Mouse (Mus musculus): Measurements from ENCODE around the gene Prdm16.

The Prdm16 gene

GRCm38 (mm10) chr4:154385918-154386317 is 250.8 kb downstream of the Prdm16 start:
- CTCF ChIA-PET, result interaction anchor here in 1 of 4 experiments (1.7 kb wide), 1 partner anchor 393 kb away, joined by 4 read pairs; no protein-coding TSS in a partner anchor
- POLR2A ChIA-PET, result interaction anchor here in 1 of 4 experiments (0.6 kb wide), 1 partner anchor 158 kb away, joined by 4 read pairs; no protein-coding TSS in a partner anchor

DNA sequence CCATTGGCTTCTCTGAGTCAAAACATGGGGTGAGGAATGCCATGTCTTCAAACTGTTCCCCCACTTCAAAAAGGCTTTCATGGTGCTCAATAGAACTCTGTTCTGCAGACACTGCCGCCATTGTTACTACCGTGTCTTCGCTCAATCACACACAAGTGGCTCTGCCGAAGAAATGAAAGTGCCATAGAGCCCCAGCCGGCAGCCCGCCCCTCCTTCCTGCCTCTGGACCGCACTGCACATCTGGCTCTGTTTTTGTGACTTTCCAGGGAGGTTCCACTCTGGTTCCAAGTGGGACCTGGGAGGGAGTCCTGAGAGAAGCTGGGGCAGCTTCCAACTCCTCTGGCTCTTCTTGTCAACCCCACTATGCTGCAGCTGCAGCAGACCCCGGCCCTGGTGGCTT is 251.5 kb downstream of the Prdm16 start:
- CTCF ChIA-PET, result no interaction called here
- POLR2A ChIA-PET, result interaction anchor here in 1 of 4 experiments (0.6 kb wide), 1 partner anchor 158 kb away, joined by 4 read pairs; no protein-coding TSS in a partner anchor

- ChIA-PET CTCF (no interaction called here), POLR2A (no interaction called here)
Measured at GRCm38 (mm10) chr4:154378876-154379275, 257.8 kb downstream of the Prdm16 start.

DNA sequence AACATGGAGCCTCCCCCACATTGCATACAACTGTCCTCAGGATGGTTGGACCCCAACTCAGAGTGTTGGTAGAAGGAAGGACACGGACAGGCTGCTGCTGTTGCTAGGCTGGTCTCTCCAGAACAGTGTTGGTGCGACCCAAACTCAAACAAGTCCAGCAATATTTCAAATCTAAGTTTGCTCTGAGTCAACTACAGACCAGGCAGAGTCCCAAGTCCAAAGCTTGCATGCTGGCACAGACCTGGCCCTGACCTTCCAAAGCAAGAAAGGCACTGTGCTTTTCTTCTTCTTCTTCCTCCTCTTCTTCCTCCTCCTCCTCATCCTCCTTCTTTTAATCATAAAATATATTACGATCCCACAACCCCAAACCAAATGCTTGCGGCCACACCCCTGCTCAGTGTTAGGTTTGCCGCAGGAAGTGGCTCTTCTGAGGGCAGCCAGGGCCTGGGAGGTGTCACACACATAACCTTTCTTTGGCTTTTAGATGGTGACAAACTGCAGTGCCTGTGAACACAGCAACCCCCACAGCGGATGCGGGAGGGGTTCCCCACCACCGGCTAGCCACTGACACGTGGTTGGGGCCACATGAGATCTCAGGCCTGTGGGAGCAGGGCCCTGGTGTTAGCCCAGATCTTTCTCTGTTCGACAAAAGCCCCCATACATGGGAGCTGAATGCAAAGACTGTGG is 260.6 kb downstream of the Prdm16 start:
- ChIA-PET CTCF (interaction anchor here in 1 of 4 experiments (0.6 kb wide), 1 partner anchor 13 kb away, joined by 3 read pairs; no protein-coding TSS in a partner anchor), POLR2A (interaction anchor here in 2 of 4 experiments (0.7 to 1.2 kb wide), 2 partner anchors 40 to 454 kb away, joined by 3 read pairs; no protein-coding TSS in a partner anchor)

DNA sequence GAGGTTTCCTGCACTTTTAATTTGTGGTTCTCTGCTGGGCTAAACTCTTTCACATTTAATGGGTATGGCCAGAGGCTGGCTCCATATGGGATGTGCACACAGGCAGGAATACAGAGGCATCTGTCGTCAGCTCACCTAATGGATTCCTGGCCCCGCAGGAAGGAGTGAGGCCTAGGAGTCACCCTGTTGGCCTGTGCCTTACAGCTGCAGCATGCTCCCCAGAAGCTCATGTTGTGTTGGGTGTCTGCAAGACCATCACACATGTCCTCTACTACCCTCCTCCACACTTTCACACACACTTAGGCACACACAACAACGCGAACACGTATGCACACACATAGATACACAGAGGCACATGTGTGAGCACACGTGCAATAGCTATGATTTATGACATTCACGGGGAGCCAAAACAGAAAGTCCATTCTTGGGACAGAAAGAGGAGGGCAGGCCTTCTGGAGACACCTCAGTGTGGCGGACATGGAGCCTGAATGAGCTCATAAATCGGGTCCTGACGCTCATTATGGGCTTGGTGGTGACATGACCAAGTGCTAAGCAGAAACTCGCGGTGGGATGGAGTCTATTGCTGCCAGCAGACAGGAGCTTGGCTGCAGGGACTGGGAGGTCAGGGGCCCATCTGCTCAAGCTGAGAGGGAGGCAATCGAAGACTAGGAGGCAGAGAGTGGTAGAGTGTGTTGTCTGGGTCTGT is 265.0 kb downstream of the Prdm16 start:
- ChIA-PET POLR2A (interaction anchor here in 2 of 4 experiments (2.0 to 4.2 kb wide), 2 partner anchors 12 to 13 kb away, joined by 10 to 21 read pairs; no protein-coding TSS in a partner anchor), CTCF (interaction anchor here in 2 of 4 experiments (0.5 to 0.7 kb wide), 3 partner anchors 16 to 36 kb away, joined by 3 read pairs; partner anchors contain the start of gene B230104I21Rik (in 1 of the 2))

GRCm38 (mm10) chr4:154370841-154371240 is 265.8 kb downstream of the Prdm16 start:
- ChIA-PET CTCF (interaction anchor here in 1 of 4 experiments (0.7 kb wide), 1 partner anchor 15 kb away, joined by 3 read pairs; no protein-coding TSS in a partner anchor), POLR2A (interaction anchor here in 2 of 4 experiments (1.3 to 4.2 kb wide), 3 partner anchors 11 to 18 kb away, joined by 3 to 21 read pairs (median 10); no protein-coding TSS in a partner anchor)

DNA sequence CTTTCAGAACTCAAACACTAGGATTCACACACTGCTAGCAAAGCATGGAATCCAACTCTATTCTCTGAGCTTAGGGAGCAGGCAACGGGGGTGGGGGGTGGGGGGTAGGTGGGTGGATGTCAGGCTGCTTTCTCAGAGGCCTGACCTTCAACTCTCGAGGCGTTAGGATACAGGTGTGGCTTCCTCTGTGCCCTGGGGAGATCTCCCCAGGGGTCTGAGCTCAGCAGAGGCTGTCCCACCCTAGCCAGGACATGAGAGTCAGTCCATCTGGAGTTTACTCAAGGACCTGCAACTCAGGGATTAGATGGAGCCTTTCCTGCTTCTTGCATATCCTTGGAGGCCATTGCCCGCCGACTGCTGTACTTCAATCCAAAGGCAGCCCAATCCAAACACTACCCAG is 267.6 kb downstream of the Prdm16 start:
- POLR2A ChIA-PET, result interaction anchor here in 2 of 4 experiments (1.0 to 4.2 kb wide), 8 partner anchors 8 to 202 kb away, joined by 3 to 21 read pairs (median 4); no protein-coding TSS in a partner anchor
- CTCF ChIA-PET, result interaction anchor here in 2 of 4 experiments (0.5 to 1.5 kb wide), 10 partner anchors 11 to 686 kb away, joined by 3 to 4 read pairs (median 4); no protein-coding TSS in a partner anchor

GRCm38 (mm10) chr4:154366836-154367235 is 269.8 kb downstream of the Prdm16 start:
- ChIA-PET CTCF (interaction anchor here in 3 of 4 experiments (0.6 to 2.1 kb wide), 8 partner anchors 8 to 65 kb away, joined by 3 to 10 read pairs (median 4); partner anchors contain the start of gene Arhgef16 (in 1 of the 3)), POLR2A (interaction anchor here in 2 of 4 experiments (1.9 to 2.0 kb wide), 2 partner anchors 8 to 9 kb away, joined by 4 to 7 read pairs; no protein-coding TSS in a partner anchor)

DNA sequence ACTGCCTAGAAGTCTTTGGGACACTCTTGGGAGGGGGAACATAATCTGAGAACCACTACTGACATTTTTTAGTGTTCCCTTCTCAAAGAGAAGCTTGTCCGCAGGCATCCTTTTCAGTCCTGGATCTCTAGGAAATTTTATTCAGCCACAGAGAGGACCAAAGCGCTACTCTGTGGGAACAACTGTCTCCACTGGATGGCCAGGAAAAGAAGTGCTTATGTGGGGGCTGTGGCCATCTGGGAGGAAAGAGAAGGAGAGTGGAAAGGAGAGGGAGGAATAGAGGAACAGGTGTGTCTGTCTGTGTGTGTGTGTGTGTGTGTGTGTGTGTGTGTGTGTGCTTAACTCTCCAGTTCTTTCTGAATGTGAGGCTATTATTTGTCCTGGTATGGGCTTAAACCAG is 271.9 kb downstream of the Prdm16 start:
- CTCF ChIA-PET, result no interaction called here
- POLR2A ChIA-PET, result no interaction called here

DNA sequence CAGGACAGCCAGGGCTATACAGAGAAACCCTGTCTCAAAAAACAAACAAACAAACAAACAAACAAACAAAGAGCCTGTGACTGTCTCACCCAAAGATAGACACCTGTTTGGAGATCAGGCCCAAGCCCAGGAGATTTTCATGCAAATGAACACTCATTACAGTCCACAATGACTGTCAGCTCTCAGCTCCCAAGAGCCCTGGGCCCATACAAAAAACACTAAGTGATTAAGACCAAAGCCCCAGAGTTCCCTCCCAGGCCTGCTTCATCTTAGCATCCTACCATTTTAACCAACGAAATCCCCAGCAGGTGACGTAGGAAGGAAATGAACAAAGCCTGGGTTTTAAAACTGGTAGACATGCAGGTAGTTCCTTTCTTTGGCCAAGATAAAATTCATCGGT is 275.8 kb downstream of the Prdm16 start:
- ChIA-PET CTCF (interaction anchor here in 3 of 4 experiments (0.6 to 1.4 kb wide), 9 partner anchors 8 to 1048 kb away, joined by 3 to 12 read pairs (median 4); partner anchors contain the start of gene Cfap74 (in 1 of the 3)), POLR2A (interaction anchor here in 2 of 4 experiments (0.6 to 4.8 kb wide), 16 partner anchors 8 to 1779 kb away, joined by 3 to 21 read pairs (median 4); no protein-coding TSS in a partner anchor)

DNA sequence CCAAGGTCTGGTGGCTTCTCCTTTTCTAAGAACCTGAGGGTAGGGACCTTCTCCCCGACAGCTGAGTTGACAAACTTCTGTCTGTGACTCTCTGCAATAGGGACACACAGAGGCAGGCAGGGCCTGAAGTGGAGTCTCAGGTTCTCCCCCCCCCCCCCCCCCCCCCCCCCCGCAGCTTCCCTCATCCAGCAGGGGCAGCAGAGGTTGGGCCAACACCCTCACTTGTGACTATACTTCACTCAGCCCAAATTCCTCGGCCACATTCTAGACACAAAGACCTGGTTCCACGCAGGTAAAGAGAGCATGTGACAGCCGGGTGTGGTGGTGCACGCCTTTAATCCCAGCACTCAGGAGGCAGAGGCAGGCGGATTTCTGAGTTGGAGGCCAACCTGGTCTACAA is 276.2 kb downstream of the Prdm16 start:
- POLR2A ChIA-PET, result interaction anchor here in 3 of 4 experiments (0.5 to 4.8 kb wide), 20 partner anchors 8 to 1779 kb away, joined by 3 to 21 read pairs (median 4); no protein-coding TSS in a partner anchor
- CTCF ChIA-PET, result interaction anchor here (0.6 to 2.8 kb wide), 10 partner anchors 8 to 1048 kb away, joined by 3 to 12 read pairs (median 4); partner anchors contain the start of gene Cfap74 (in 1 of the 4)

GRCm38 (mm10) chr4:154359762-154360300 is 276.8 kb downstream of the Prdm16 start:
- CTCF ChIA-PET, result interaction anchor here in 3 of 4 experiments (0.8 to 2.8 kb wide), 5 partner anchors 7 to 42 kb away, joined by 3 to 9 read pairs (median 4); no protein-coding TSS in a partner anchor
- POLR2A ChIA-PET, result interaction anchor here in 3 of 4 experiments (0.5 to 4.8 kb wide), 16 partner anchors 9 to 426 kb away, joined by 3 to 21 read pairs (median 4); no protein-coding TSS in a partner anchor

DNA sequence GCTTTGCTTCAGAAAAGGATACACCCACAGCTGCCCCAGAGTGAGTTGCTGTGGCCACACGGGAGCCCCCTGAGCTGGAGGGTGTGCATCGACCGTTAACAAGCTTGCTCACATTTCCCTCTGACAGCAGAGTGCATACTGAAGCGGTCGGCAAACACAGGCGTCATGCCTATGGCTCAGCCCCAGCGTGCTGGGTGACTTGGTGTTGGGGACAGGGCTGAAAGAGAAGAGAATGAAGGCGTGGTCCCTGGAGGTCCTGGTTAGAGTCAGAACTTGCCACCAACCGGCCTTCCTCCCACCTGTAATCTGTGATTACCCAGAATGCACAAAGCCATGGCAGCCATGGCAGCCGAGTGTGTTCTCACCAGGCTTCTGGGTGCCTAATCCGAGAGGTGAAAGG is 277.9 kb downstream of the Prdm16 start:
- POLR2A ChIA-PET, result interaction anchor here in 3 of 4 experiments (0.6 to 4.8 kb wide), 22 partner anchors 8 to 777 kb away, joined by 3 to 21 read pairs (median 4); partner anchors contain the start of gene B230104I21Rik (in 1 of the 3)

GRCm38 (mm10) chr4:154358370-154358769 is 278.3 kb downstream of the Prdm16 start:
- ChIA-PET POLR2A (interaction anchor here in 3 of 4 experiments (0.6 to 4.8 kb wide), 21 partner anchors 8 to 777 kb away, joined by 3 to 21 read pairs (median 4); partner anchors contain the start of gene B230104I21Rik (in 1 of the 3)), CTCF (interaction anchor here (0.6 to 2.8 kb wide), 9 partner anchors 8 to 420 kb away, joined by 3 to 9 read pairs (median 4); no protein-coding TSS in a partner anchor)

More for the DNA sequence above, 277.9 kb downstream of the Prdm16 start:
- CTCF ChIA-PET, result interaction anchor here (0.6 to 2.8 kb wide), 8 partner anchors 8 to 420 kb away, joined by 3 to 9 read pairs (median 4); no protein-coding TSS in a partner anchor

DNA sequence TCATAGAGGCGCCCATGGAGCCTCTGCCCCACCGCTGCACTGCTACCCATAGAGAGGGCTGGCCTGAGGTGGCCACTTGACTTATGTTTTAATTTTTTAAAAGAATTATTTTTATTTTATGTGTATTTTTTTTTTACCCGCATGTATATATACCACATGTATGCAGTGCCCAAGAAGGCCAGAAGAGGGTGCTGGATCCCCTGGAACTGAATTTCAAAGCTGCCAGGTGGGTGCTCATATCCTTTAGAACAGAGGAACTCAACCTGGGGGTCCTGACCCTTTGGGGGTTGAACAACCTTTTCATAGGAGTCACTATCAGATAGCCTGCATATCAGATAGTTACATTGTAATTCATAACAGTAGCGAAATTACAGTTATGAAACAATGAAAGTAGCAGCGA is 281.3 kb downstream of the Prdm16 start:
- ChIA-PET POLR2A (interaction anchor here in 1 of 4 experiments (1.4 kb wide), 1 partner anchor 301 kb away, joined by 3 read pairs; no protein-coding TSS in a partner anchor), CTCF (interaction anchor here (0.5 to 2.0 kb wide), 14 partner anchors 11 to 484 kb away, joined by 3 to 7 read pairs (median 3); no protein-coding TSS in a partner anchor)

- POLR2A ChIA-PET, result interaction anchor here in 3 of 4 experiments (0.6 to 1.9 kb wide), 5 partner anchors 14 to 442 kb away, joined by 3 to 5 read pairs (median 3); no protein-coding TSS in a partner anchor
- CTCF ChIA-PET, result interaction anchor here in 2 of 4 experiments (0.6 to 0.9 kb wide), 5 partner anchors 8 to 106 kb away, joined by 3 to 4 read pairs (median 3); no protein-coding TSS in a partner anchor
Measured at GRCm38 (mm10) chr4:154352246-154352645, 284.4 kb downstream of the Prdm16 start.

- POLR2A ChIA-PET, result interaction anchor here in 2 of 4 experiments (0.5 to 2.5 kb wide), 6 partner anchors 10 to 487 kb away, joined by 3 to 11 read pairs (median 4); no protein-coding TSS in a partner anchor
Measured at GRCm38 (mm10) chr4:154348197-154348786, 288.4 kb downstream of the Prdm16 start.

More at GRCm38 (mm10) chr4:154348197-154348786, 288.4 kb downstream of the Prdm16 start:
- CTCF ChIA-PET, result interaction anchor here in 3 of 4 experiments (0.6 to 2.7 kb wide), 6 partner anchors 19 to 1901 kb away, joined by 3 to 13 read pairs (median 4); partner anchors contain the start of gene Ttc34 (in 1 of the 3)

Measured in embryonic stem cell, embryonic (primary cell).